Mouse (Mus musculus) T-cell, adult 66 days (primary cell): ENCODE data around the gene Tppp. TPM values are rescaled to one million over a fixed set of nuclear protein-coding genes. Genes with fewer than 3 reads are reported as not detected.

Experiments
- total RNA-seq, 2 experiments: library from RNA; stranded (reverse); gene quantifications; 3 replicates in 1 of 2; 4 replicates in 1 of 2; pipeline ENCODE4 v1.2.4; 2023

Gene Tppp
- total RNA-seq, result 1 to 10 TPM in 1 of 2 experiments, under 1 TPM in 1; 0.71 to 2.1 TPM

GRCm38 (mm10) chr13:74008948-74009718, at the start of gene Tppp:
Tppp (plus strand) TSS chr13:74009407.

GRCm38 (mm10) chr13:73963551-73963950, 45.7 kb upstream of the Tppp start, which contains the start of gene Zdhhc11:
Zdhhc11 (plus strand) TSS chr13:73963851.

GRCm38 (mm10) chr13:74061613-74062377, 52.6 kb downstream of the Tppp start, which contains the start of gene Cep72:
Cep72 (minus strand) TSS chr13:74062299.

Other genes starting within 250 kb of the Tppp start
- not detected for gene Nkd2, start 161.8 kb upstream of the Tppp start, total RNA-seq
- 1 to 10 TPM; 1.0 to 1.1 TPM for gene Trip13, start 71.6 kb upstream of the Tppp start, total RNA-seq
- gene Brd9, start 71.6 kb upstream of the Tppp start, total RNA-seq, result 10 to 100 TPM; 91.2 to 98.5 TPM
- under 1 TPM in 1 of 2 experiments, not detected in 1; 0.44 TPM for gene Zdhhc11, start 45.6 kb upstream of the Tppp start, total RNA-seq
- 1 to 10 TPM; 7.0 to 7.5 TPM for gene Cep72, start 52.9 kb downstream of the Tppp start, total RNA-seq
- not detected for gene Slc9a3, start 112.0 kb downstream of the Tppp start, total RNA-seq
- 10 to 100 TPM; 51.2 to 52.2 TPM for gene Exoc3, start 199.3 kb downstream of the Tppp start, total RNA-seq